Mouse (Mus musculus) liver, adult 2 months (tissue): ENCODE measurements around the gene Fam178b. TPM values are rescaled to one million over a fixed set of nuclear protein-coding genes. Genes with fewer than 3 reads are reported as not detected.
A peak's percentile ranks its signal among the peaks of the same experiment; 100 is the strongest.

Source experiments
- DNase-seq: peaks from one replicate; pipeline ENCODE4 v3.0.0-alpha.2; 2011; ENCODE audit warnings: low read depth, low spot score; ENCODE audit errors: extremely low read depth
- H3K27ac ChIP-seq: fragments of 200-500 bp; replicated peaks from 2 replicates; pipeline ENCODE4 v1.5.1; 2012; ENCODE audit warnings: low read depth, mild to moderate bottlenecking, control low read depth, inconsistent platforms, low read length; ENCODE audit not compliant: insufficient read depth
- H3K27me3 ChIP-seq: fragments of 200-500 bp; 2 replicates; pipeline ENCODE4 v1.6.1; 2012; ENCODE audit warnings: mild to moderate bottlenecking, moderate library complexity, low read length, inconsistent platforms; ENCODE audit not compliant: control insufficient read depth, insufficient read depth
- H3K36me3 ChIP-seq: fragments of 200-500 bp; 2 replicates; pipeline ENCODE4 v1.6.1; 2012; ENCODE audit warnings: low read length, inconsistent platforms; ENCODE audit not compliant: control insufficient read depth, insufficient read depth
- H3K4me1 ChIP-seq: fragments of 200-500 bp; 2 replicates; pipeline ENCODE4 v1.6.1; 2011; ENCODE audit warnings: low read length; ENCODE audit not compliant: control insufficient read depth, insufficient read depth
- H3K4me3 ChIP-seq: fragments of 200-500 bp; 2 replicates; pipeline ENCODE4 v1.5.1; 2011; ENCODE audit warnings: low read depth, mild to moderate bottlenecking, control low read depth, low read length, moderate library complexity; ENCODE audit not compliant: insufficient read depth
- H3K79me2 ChIP-seq: fragments of 200-500 bp; 2 replicates; pipeline ENCODE4 v1.6.1; 2012; ENCODE audit warnings: inconsistent platforms, mild to moderate bottlenecking, low read length, moderate library complexity; ENCODE audit not compliant: control insufficient read depth, insufficient read depth
- H3K9ac ChIP-seq: fragments of 200-500 bp; 2 replicates; pipeline ENCODE4 v1.6.1; 2012; ENCODE audit warnings: low read depth, mild to moderate bottlenecking, control low read depth, inconsistent platforms, low read length
- CTCF ChIP-seq: fragments of 200-500 bp; IDR thresholded peaks from 2 replicates; pipeline ENCODE4 v1.5.1; 2011; ENCODE audit warnings: low read depth, low read length, control low read depth
- POLR2A ChIP-seq: fragments of 200-500 bp; IDR thresholded peaks from 2 replicates; pipeline ENCODE4 v1.6.1; 2011; ENCODE audit warnings: low read length, control low read depth; ENCODE audit not compliant: insufficient read depth; ENCODE audit errors: extremely low read depth
- WGBS: fragments of 180-500 bp; shearing (Covaris S2); methylation state at CpG from one replicate; pipeline ENCODE4 v1.1.7; 2018; 5-methylcytosine and 5-hydroxymethylcytosine counted together
- polyA plus RNA-seq: library from polyadenylated mRNA; depleted of rRNA; stranded (reverse); fragments of >200 nt; gene quantifications from 2 replicates; pipeline ENCODE4 v1.2.3, GENCODE M21; 2012
- total RNA-seq: library from RNA; depleted of rRNA; stranded (reverse); fragments of >200 nt; gene quantifications from 2 replicates; pipeline ENCODE4 v1.2.3, GENCODE M21; 2014

Gene Fam178b
- total and polyA plus RNA-seq, 2 experiments, result 0.11 to 0.18 TPM

DNA sequence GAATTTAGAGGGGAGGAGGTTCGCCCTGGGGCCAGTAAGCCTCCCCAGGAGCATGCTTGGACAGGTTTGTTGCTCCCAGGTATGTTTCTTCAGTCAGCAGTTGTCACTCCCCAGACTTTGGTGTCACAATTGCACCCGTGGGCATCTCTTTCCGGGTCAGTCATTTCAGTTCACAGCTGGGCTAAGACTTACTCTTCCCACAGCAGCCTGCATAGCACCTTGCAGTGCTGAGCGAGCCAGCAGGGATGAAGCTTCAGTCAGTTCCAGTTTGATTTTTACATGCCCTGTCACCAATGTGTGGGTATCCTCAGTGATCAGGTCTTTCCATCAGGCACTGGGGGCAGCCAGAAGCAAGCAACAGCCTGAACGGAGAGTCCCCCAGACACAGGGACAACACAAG is 14.0 kb upstream of the Fam178b start:
- 84% methylated on average over 5 of the region's 5 CpGs for WGBS
- Histone ChIP-seq H3K9ac (no peak overlapping the region), H3K4me1 (peaks cover 4% of the 10 kb centered on the region; the same call in 1 of the 2 replicates), H3K79me2 (0 out of 2 replicates have a peak, but pooled peaks cover under 1% of the 10 kb centered on the region), H3K36me3 (peaks cover 20% of the 10 kb centered on the region), H3K4me3 (no peak overlapping the region), H3K27me3 (no peaks in the 10 kb centered on the region), H3K27ac (no peak overlapping the region)
- TF ChIP-seq POLR2A (no peak), CTCF (no peak)
- no peak for DNase-seq

DNA sequence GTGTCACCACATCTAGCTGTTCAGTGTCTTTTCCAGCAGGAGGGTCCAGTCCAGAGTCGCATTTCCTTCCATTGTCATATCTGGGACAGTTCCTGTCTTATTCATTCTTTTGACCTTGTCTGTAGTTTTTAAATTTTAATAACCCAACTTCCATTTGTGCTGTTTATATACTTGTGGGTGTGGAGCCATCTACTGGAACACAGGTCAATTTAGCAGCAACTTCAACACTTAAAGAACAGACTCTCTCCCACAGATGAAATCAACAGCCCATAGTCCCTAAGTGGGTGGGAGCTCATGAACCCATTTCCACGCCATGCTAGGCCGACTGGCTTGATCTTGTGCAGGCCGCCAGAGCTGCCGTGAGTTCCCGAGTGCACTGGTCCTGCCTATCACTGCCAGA is 13.4 kb upstream of the Fam178b start:
- peaks cover 20% of the 10 kb centered on the region for H3K36me3 ChIP-seq

DNA sequence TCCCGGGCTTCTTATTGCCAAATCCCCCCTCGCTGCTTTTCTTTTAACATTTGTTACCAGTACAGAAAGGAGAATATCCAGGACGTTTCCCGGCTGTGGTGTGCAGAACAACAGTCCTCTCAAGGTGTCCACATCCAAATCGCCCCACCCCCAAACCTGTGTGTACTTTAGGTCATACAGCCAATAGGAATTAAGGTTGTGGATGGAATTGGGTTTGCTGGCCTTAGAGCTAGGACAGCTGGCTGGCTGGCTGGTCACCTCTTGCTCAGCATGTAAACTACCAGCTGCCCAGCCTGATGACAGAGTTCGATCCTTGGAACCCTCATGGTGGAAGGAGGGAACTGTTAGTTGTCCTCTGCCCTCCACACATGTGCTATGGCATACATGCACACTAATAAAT is 11.9 kb upstream of the Fam178b start:
- 48% methylated on average over 6 of the region's 6 CpGs for WGBS
- TF ChIP-seq CTCF (no peak), POLR2A (no peak)
- DNase-seq, result peak; percentile 51
- Histone ChIP-seq H3K9ac (no peak overlapping the region), H3K79me2 (peaks cover 7% of the 10 kb centered on the region; the same call in 1 of the 2 replicates), H3K27me3 (no peaks in the 10 kb centered on the region), H3K27ac (no peak overlapping the region), H3K36me3 (peaks cover 12% of the 10 kb centered on the region), H3K4me3 (no peak overlapping the region), H3K4me1 (peaks cover 6% of the 10 kb centered on the region; the same call in 1 of the 2 replicates)

More for the DNA sequence above, 13.4 kb upstream of the Fam178b start:
- 60% methylated on average over 6 of the region's 6 CpGs for WGBS
- TF ChIP-seq POLR2A (no peak), CTCF (no peak)
- H3K79me2 ChIP-seq, result peaks cover 7% of the 10 kb centered on the region; the same call in 1 of the 2 replicates
- H3K27ac ChIP-seq, result no peak overlapping the region
- H3K4me3 ChIP-seq, result no peak overlapping the region
- H3K9ac ChIP-seq, result no peak overlapping the region
- peaks cover 4% of the 10 kb centered on the region; the same call in 1 of the 2 replicates for H3K4me1 ChIP-seq
- no peak for DNase-seq
- H3K27me3 ChIP-seq, result no peaks in the 10 kb centered on the region

DNA sequence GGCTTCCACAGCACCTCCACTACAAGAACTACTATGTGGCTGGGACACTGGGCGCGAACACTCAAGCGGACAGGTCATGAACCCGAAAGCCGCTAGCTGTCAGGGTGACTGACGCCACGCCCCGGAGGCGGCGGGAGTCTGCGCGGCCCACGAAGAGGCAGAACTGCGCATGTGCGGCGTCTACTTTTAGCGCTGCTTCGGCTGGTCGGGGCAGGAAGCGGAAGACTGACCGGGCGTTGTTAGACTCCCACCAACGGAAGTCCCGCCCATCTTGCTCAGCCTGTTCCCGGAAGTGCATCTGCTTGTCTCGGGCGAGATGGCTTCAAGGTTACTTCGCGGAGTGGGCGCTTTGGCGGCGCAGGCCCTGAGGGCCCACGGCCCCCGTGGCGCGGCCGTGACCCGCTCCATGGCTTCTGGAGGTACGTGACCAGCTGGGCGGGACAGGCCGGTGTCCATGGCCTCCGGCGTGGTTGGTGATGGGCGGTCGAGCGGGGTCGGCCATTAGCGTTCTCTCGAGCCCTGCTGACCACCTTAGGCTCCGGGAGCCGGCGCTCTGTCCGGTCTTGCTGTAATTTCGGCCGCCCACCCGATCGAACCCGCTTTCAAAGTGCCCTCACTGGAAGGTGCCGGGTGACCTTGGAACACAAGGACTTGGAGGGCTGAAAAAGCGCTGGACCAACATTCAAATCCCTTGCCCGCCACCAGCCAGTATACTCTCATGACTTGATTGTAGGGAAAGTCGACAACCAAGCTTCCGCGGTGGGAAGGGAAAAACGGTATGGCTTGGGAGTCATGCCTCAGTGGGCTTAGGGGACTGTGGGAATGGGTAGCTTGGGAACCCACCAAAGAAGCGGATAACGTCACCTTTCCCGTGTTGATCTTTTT is 8.5 kb upstream of the Fam178b start, which contains the start of gene Cox5b:
Gene Cox5b, plus strand, starts transcription at position 179 of the 885 bp plus-strand sequence.
- peaks cover 7% of the 10 kb centered on the region; the same call in 1 of the 2 replicates for H3K79me2 ChIP-seq
- H3K9ac ChIP-seq, result peak within 1 kb of the TSS; percentile 86
- under 1% methylated on average over 68 of the region's 68 CpGs for WGBS
- peak within 1 kb of the TSS; percentile 70 for H3K4me3 ChIP-seq
- H3K36me3 ChIP-seq, result peaks cover 12% of the 10 kb centered on the region
- peak; percentile 49; the same call in 1 of the 2 replicates for TF ChIP-seq POLR2A
- no peak for TF ChIP-seq CTCF
- peaks cover 6% of the 10 kb centered on the region; the same call in 1 of the 2 replicates for H3K4me1 ChIP-seq
- peak within 1 kb of the TSS; percentile 64 for H3K27ac ChIP-seq
- H3K27me3 ChIP-seq, result no peaks in the 10 kb centered on the region
- peak; percentile 95 for DNase-seq

DNA sequence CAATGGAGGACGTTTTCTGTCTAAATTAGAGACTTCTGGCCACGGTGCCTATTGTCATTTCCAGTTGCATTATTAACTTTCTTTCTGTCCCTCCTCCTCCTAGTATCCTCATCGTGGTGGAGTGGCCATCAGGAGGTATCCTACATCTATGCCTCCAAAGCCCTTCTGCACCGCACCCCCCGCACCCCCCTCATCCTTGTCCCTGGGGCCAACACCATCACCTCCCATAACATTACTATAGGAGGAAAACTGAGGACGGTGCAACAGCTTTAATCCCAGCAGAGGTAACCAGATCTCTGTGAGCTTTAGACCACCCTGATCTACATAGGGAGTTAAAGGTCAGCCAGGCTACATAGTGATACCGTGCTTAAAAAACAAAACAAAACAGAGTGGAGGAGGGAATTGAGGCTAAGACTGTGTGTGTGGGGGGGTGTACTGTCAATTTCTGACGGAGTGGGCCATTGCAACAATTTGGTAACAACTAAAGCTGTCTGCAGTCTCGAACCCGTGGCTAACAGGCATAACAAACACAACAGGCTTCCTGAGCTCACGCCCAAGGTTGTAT is 7.8 kb upstream of the Fam178b start:
- Histone ChIP-seq H3K9ac (peak overlapping the region; percentile 58; the same call in 1 of the 2 replicates), H3K4me3 (peak overlapping the region; percentile 15), H3K4me1 (peaks cover 6% of the 10 kb centered on the region; the same call in 1 of the 2 replicates), H3K27me3 (no peaks in the 10 kb centered on the region), H3K27ac (peak overlapping the region; percentile 53; the same call in 1 of the 2 replicates), H3K79me2 (peaks cover 7% of the 10 kb centered on the region; the same call in 1 of the 2 replicates), H3K36me3 (peaks cover 12% of the 10 kb centered on the region)
- WGBS, result 65% methylated on average over 11 of the region's 11 CpGs
- no peak for TF ChIP-seq CTCF
- TF ChIP-seq POLR2A, result no peak
- no peak for DNase-seq
